Mouse (Mus musculus): ENCODE data around the gene Muc2.

- TF ChIP-seq HCFC1 (IDR thresholded peaks at IDR 0.05; ENCODE audit: borderline replicate concordance, insufficient read depth, low read length) (no peak), ZNF384 (IDR thresholded peaks at IDR 0.05; ENCODE audit: low read depth, low read length) (no peak)
Observed at GRCm38 (mm10) chr7:141694274-141694639, 4.1 kb downstream of the Muc2 start.
